Mouse (Mus musculus): ENCODE measurements around the gene Cabp7. TPM values are rescaled to one million over a fixed set of nuclear protein-coding genes. Genes with fewer than 3 reads are reported as not detected.

Cabp7 gene
- polyA plus RNA-seq, 1 experiment = not detected

DNA sequence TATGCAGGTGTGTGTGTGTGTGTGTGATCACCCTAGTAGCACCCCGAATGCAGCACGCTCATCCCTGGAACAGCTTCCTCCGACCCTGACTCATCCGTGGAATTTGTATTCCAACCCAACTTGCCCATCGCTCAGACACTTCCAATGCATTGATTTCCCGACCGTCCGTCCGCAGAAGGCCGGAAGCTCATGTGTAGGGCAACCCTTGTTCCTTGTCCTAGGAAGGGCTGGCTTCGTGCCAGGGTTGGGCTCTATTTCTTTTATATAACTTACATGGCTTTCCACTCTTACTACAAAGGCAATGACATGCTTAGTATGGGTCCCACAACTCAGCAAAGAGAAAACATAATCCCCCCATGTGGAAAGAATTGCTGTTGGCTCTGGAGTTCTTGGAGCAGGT, 54.4 kb downstream of the Cabp7 start:
- Histone ChIP-seq H3K4me3 (replicated peaks; ENCODE audit: control insufficient read depth, low read depth, low read length) (no peak overlapping the region), H3K4me1 (ENCODE audit: control insufficient read depth, insufficient read depth, low read length) (no peaks in the 10 kb centered on the region; the same call in 1 of the 2 replicates), H3K27ac (ENCODE audit: control insufficient read depth, insufficient read depth, low read depth, low read length, poor library complexity) (no peak overlapping the region)
- TF ChIP-seq POLR2A (IDR thresholded peaks at IDR 0.05; ENCODE audit: borderline replicate concordance, control insufficient read depth, low read depth, low read length) (no peak), CTCF (IDR thresholded peaks at IDR 0.05; ENCODE audit: control insufficient read depth, insufficient read depth, low read length) (no peak)
- 87% methylated on average over 11 of the region's 11 CpGs for WGBS

DNA sequence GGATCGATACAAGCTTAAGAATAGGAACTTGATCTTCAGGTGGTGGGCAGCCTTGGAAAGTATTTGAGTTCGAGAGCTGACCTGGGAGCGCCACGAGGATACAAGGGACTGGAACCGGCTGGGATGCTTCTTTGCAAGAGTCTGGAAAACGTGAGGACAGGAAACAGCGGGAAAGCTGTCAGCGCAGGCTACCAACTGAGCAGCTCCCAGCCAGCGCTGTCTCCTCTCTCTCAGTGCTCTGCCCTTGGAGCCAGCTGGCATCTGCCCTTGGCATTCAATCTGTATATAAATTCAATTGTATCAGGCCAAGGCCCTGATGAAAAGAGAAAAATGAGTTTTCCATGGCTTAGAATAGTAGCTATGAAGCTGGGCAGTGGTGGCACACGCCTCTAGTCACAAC, 55.4 kb downstream of the Cabp7 start:
- no peak for TF ChIP-seq CTCF (IDR thresholded peaks at IDR 0.05; ENCODE audit: control insufficient read depth, insufficient read depth, low read length)
- TF ChIP-seq POLR2A (IDR thresholded peaks at IDR 0.05; ENCODE audit: borderline replicate concordance, control insufficient read depth, low read depth, low read length) = no peak
- H3K4me3 ChIP-seq (replicated peaks; ENCODE audit: control insufficient read depth, low read depth, low read length) = no peak overlapping the region
- 84% methylated on average over 10 of the region's 10 CpGs for WGBS

DNA sequence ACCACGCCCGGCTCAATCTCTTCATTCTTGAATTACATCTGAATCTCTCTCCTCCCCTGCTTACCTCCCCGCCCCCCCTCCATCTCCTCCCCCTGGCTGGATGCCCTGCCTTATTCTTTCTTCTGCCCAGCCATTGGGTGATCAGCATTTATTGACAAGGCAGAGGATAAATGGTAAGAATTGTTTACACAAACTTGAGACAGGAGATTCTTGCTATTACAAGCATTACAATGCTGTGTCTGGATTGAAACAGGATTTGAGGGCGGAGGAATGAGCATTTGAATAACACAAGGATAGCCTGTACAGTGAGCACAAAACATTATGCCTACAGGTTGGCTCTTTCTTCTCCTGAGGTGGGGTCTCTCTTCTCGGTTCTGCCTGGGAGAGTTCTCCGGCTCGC, 56.2 kb downstream of the Cabp7 start:
- 82% methylated on average over 7 of the region's 7 CpGs for WGBS
- Histone ChIP-seq H3K4me3 (replicated peaks; ENCODE audit: control insufficient read depth, low read depth, low read length) (no peak overlapping the region), H3K4me1 (ENCODE audit: control insufficient read depth, insufficient read depth, low read length) (no peaks in the 10 kb centered on the region), H3K27ac (ENCODE audit: control insufficient read depth, insufficient read depth, low read depth, low read length, poor library complexity) (no peak overlapping the region)
- TF ChIP-seq POLR2A (IDR thresholded peaks at IDR 0.05; ENCODE audit: borderline replicate concordance, control insufficient read depth, low read depth, low read length) = no peak
- TF ChIP-seq CTCF (IDR thresholded peaks at IDR 0.05; ENCODE audit: control insufficient read depth, insufficient read depth, low read length) = no peak

More for the DNA sequence above, 55.4 kb downstream of the Cabp7 start:
- Histone ChIP-seq H3K4me1 (ENCODE audit: control insufficient read depth, insufficient read depth, low read length) (no peaks in the 10 kb centered on the region), H3K27ac (ENCODE audit: control insufficient read depth, insufficient read depth, low read depth, low read length, poor library complexity) (no peak overlapping the region)

DNA sequence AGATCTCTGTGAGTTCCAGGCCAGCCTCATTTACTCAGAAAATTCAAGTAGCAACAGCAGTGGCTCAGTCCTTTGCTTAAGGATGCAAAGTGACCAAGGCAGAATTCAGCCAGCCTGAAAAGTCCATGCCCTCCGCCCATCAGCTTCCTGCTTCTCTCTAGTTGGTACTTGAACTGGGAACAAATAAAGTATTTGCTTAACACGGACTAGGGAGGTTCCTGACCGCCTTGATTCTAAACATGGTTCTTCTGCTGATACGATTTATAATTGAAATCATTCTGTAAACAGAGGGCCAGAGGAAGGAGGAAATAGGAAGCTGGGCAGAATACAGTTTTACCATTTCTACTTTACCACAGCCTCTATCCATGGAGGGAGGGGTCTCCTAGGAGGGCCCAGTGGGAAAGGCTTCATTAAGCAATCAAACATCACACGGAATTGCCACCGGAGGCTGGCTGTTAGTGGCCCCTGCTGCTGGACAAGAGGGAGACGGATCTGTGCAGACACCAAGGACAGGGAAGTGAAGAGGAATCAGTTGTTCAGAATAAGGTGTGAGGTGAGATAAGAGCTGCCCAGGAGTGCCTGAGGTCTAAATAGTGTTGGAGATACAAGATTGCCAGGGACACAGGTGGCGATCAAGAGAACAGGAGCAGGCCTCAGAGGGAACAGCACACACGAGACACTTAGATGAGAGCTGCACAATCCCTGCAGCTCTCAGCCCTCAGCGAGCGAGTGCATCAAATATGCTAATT, 57.8 kb downstream of the Cabp7 start:
- no peak overlapping the region for H3K27ac ChIP-seq (ENCODE audit: control insufficient read depth, insufficient read depth, low read depth, low read length, poor library complexity)
- no peaks in the 10 kb centered on the region for H3K4me1 ChIP-seq (ENCODE audit: control insufficient read depth, insufficient read depth, low read length)
- WGBS = 39% methylated on average over 11 of the region's 11 CpGs
- no peak for TF ChIP-seq CTCF (IDR thresholded peaks at IDR 0.05; ENCODE audit: control insufficient read depth, insufficient read depth, low read length)
- TF ChIP-seq POLR2A (IDR thresholded peaks at IDR 0.05; ENCODE audit: borderline replicate concordance, control insufficient read depth, low read depth, low read length) = no peak
- H3K4me3 ChIP-seq (replicated peaks; ENCODE audit: control insufficient read depth, low read depth, low read length) = no peak overlapping the region

DNA sequence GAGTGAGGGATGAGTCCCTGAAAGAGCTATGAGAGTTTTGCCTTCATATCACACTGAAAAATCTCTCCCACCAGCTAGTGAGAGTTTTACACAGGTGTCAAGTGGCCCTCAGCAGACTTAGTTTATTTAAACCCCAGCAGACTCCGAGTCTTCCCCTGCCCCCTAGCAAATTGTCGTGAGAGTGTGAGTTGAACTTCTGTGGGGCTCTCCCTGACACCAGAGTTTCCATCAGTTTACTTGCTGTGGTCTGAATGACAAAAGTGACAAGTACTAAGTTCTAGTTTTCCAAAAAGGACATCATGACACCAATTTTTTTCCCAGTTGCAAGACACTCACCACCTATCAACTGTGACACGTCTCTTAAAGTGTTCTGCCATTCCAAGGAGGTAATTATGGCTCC, 58.7 kb downstream of the Cabp7 start:
- H3K4me3 ChIP-seq (replicated peaks; ENCODE audit: control insufficient read depth, low read depth, low read length) = no peak overlapping the region
- TF ChIP-seq CTCF (IDR thresholded peaks at IDR 0.05; ENCODE audit: control insufficient read depth, insufficient read depth, low read length) = no peak
- TF ChIP-seq POLR2A (IDR thresholded peaks at IDR 0.05; ENCODE audit: borderline replicate concordance, control insufficient read depth, low read depth, low read length) = no peak
- 73% methylated on average over 3 of the region's 3 CpGs for WGBS
- no peak overlapping the region for H3K27ac ChIP-seq (ENCODE audit: control insufficient read depth, insufficient read depth, low read depth, low read length, poor library complexity)
- peaks cover 3% of the 10 kb centered on the region; the same call in 1 of the 2 replicates for H3K4me1 ChIP-seq (ENCODE audit: control insufficient read depth, insufficient read depth, low read length)

DNA sequence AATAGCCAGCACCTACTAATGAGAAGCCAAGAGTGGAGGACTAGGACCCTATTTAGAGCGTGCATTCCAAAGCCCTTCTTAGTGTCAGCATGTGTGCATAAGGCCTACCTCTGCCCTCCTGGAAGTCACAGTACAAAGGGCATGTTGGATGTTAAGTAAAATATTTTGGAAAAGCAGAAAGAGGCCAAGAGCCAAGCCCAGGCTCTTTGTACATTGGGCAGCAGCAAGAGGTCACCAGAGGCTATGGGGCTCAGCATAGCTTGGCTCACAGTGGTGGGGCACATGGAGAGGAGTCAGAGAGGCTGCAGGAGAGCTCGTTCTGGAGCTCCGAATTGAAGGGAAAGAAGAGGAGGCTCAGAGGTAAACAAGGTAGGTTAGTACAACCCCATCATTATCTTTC, 59.6 kb downstream of the Cabp7 start:
- H3K27ac ChIP-seq (ENCODE audit: control insufficient read depth, insufficient read depth, low read depth, low read length, poor library complexity) = no peak overlapping the region
- TF ChIP-seq POLR2A (IDR thresholded peaks at IDR 0.05; ENCODE audit: borderline replicate concordance, control insufficient read depth, low read depth, low read length) (no peak), CTCF (IDR thresholded peaks at IDR 0.05; ENCODE audit: control insufficient read depth, insufficient read depth, low read length) (no peak)

More for the DNA sequence above, 59.6 kb downstream of the Cabp7 start:
- WGBS = 82% methylated on average over 3 of the region's 3 CpGs
- Histone ChIP-seq H3K4me1 (ENCODE audit: control insufficient read depth, insufficient read depth, low read length) (peaks cover 3% of the 10 kb centered on the region; the same call in 1 of the 2 replicates), H3K4me3 (replicated peaks; ENCODE audit: control insufficient read depth, low read depth, low read length) (no peak overlapping the region)

Other genes with a start within 250 kb of the Cabp7 start
- gene Mtmr3, start 151.9 kb downstream of the Cabp7 start, polyA plus RNA-seq (2011; ENCODE audit: insufficient read depth, insufficient read length, low replicate concordance, missing spikeins) = 33.7 and 49.6 TPM in 2 replicates
- not detected in 2 replicates for gene Gm11032, start 126.7 kb downstream of the Cabp7 start, polyA plus RNA-seq (2011; ENCODE audit: insufficient read depth, insufficient read length, low replicate concordance, missing spikeins)
- gene Ascc2, start 109.0 kb downstream of the Cabp7 start, polyA plus RNA-seq (2011; ENCODE audit: insufficient read depth, insufficient read length, low replicate concordance, missing spikeins) = 11.3 and 18.1 TPM in 2 replicates
- 143 and 240 TPM in 2 replicates for gene Uqcr10, start 42.4 kb downstream of the Cabp7 start, polyA plus RNA-seq (2011; ENCODE audit: insufficient read depth, insufficient read length, low replicate concordance, missing spikeins)
- 9.6 and 11.7 TPM in 2 replicates for gene Zmat5, start 42.1 kb downstream of the Cabp7 start, polyA plus RNA-seq (2011; ENCODE audit: insufficient read depth, insufficient read length, low replicate concordance, missing spikeins)
- gene Nf2, start 102.8 kb upstream of the Cabp7 start, polyA plus RNA-seq (2011; ENCODE audit: insufficient read depth, insufficient read length, low replicate concordance, missing spikeins) = 17.5 and 38.0 TPM in 2 replicates
- gene Nipsnap1, start 127.2 kb upstream of the Cabp7 start, polyA plus RNA-seq (2011; ENCODE audit: insufficient read depth, insufficient read length, low replicate concordance, missing spikeins) = 2.2 and 11.5 TPM in 2 replicates
- 10.3 and 18.8 TPM in 2 replicates for gene Thoc5, start 148.5 kb upstream of the Cabp7 start, polyA plus RNA-seq (2011; ENCODE audit: insufficient read depth, insufficient read length, low replicate concordance, missing spikeins)
- 1.2 and 1.5 TPM in 2 replicates for gene Nefh, start 201.3 kb upstream of the Cabp7 start, polyA plus RNA-seq (2011; ENCODE audit: insufficient read depth, insufficient read length, low replicate concordance, missing spikeins)
- 75.4 and 99.1 TPM in 2 replicates for gene Ap1b1, start 240.0 kb upstream of the Cabp7 start, polyA plus RNA-seq (2011; ENCODE audit: insufficient read depth, insufficient read length, low replicate concordance, missing spikeins)

All from bone marrow, adult 2 months (tissue).